Mouse (Mus musculus): Measurements from ENCODE around the gene Slc29a1. TPM values are rescaled to one million over a fixed set of nuclear protein-coding genes. Genes with fewer than 3 reads are reported as not detected.

Slc29a1 gene
- polyA plus RNA-seq, 1 experiment from 2014 or later = 84.7 TPM

GRCm38 (mm10) chr17:45598891-45599290, 515 bp downstream of the Slc29a1 start:
- H3K36me3 ChIP-seq (ENCODE audit: control insufficient read depth, insufficient read depth, low read length) = no peaks in the 10 kb centered on the region
- H3K27me3 ChIP-seq (ENCODE audit: control insufficient read depth, insufficient read depth, low read length) = no peaks in the 10 kb centered on the region
- H3K9me3 ChIP-seq (ENCODE audit: control insufficient read depth, low read length) = no peaks in the 10 kb centered on the region
- peak overlapping the region; percentile 80 for H3K4me2 ChIP-seq (ENCODE audit: low read length)
- peak overlapping the region; percentile 69; the same call in 1 of the 2 replicates for H3K9ac ChIP-seq (ENCODE audit: low read length)
- H3K4me1 ChIP-seq (ENCODE audit: control insufficient read depth in 2 of 2, insufficient read depth in 2 of 2, low read length in 2 of 2) = peaks cover 36 to 54% of the 10 kb centered on the region in 2 experiments
- 55% methylated on average over 3 of the region's 3 CpGs for WGBS
- no peak for ATAC-seq (ENCODE audit: insufficient number of reproducible peaks, insufficient read depth, low FRiP score, low read depth)
- peak overlapping the region in 1 of 2 experiments; percentile 44; a peak in 2 of 4 replicates for H3K4me3 ChIP-seq (ENCODE audit: control insufficient read depth in 1 of 2, insufficient read depth in 1 of 2, low read depth in 1 of 2, low read length in 2 of 2)
- no peak overlapping the region for H3K27ac ChIP-seq (replicated peaks in 1 of 2; ENCODE audit: control insufficient read depth in 1 of 2, insufficient read depth in 1 of 2, low read depth in 2 of 2, low read length in 2 of 2)

GRCm38 (mm10) chr17:45598376-45598775, 1.0 kb downstream of the Slc29a1 start:
- Histone ChIP-seq H3K27me3 (ENCODE audit: control insufficient read depth, insufficient read depth, low read length) (no peaks in the 10 kb centered on the region), H3K9me3 (ENCODE audit: control insufficient read depth, low read length) (no peaks in the 10 kb centered on the region), H3K36me3 (ENCODE audit: control insufficient read depth, insufficient read depth, low read length) (no peaks in the 10 kb centered on the region), H3K27ac (replicated peaks in 1 of 2; ENCODE audit: control insufficient read depth in 1 of 2, insufficient read depth in 1 of 2, low read depth in 2 of 2, low read length in 2 of 2) (no peak overlapping the region), H3K9ac (ENCODE audit: low read length) (no peak overlapping the region), H3K4me3 (ENCODE audit: control insufficient read depth in 1 of 2, insufficient read depth in 1 of 2, low read depth in 1 of 2, low read length in 2 of 2) (no peak overlapping the region), H3K4me2 (ENCODE audit: low read length) (no peak overlapping the region), H3K4me1 (ENCODE audit: control insufficient read depth in 2 of 2, insufficient read depth in 2 of 2, low read length in 2 of 2) (peaks cover 40 to 58% of the 10 kb centered on the region in 2 experiments)
- no peak for ATAC-seq (ENCODE audit: insufficient number of reproducible peaks, insufficient read depth, low FRiP score, low read depth)
- WGBS = 95% methylated on average over 2 of the region's 2 CpGs

GRCm38 (mm10) chr17:45597787-45598186, 1.6 kb downstream of the Slc29a1 start:
- no peak overlapping the region for H3K4me2 ChIP-seq (ENCODE audit: low read length)
- no peaks in the 10 kb centered on the region for H3K36me3 ChIP-seq (ENCODE audit: control insufficient read depth, insufficient read depth, low read length)
- ATAC-seq (ENCODE audit: insufficient number of reproducible peaks, insufficient read depth, low FRiP score, low read depth) = no peak
- H3K27ac ChIP-seq (replicated peaks in 1 of 2; ENCODE audit: control insufficient read depth in 1 of 2, insufficient read depth in 1 of 2, low read depth in 2 of 2, low read length in 2 of 2) = no peak overlapping the region
- WGBS = 53% methylated on average over 3 of the region's 3 CpGs
- no peaks in the 10 kb centered on the region for H3K27me3 ChIP-seq (ENCODE audit: control insufficient read depth, insufficient read depth, low read length)
- H3K9me3 ChIP-seq (ENCODE audit: control insufficient read depth, low read length) = no peaks in the 10 kb centered on the region
- no peak overlapping the region for H3K4me3 ChIP-seq (ENCODE audit: control insufficient read depth in 1 of 2, insufficient read depth in 1 of 2, low read depth in 1 of 2, low read length in 2 of 2)
- no peak overlapping the region for H3K9ac ChIP-seq (ENCODE audit: low read length)
- H3K4me1 ChIP-seq (ENCODE audit: control insufficient read depth in 2 of 2, insufficient read depth in 2 of 2, low read length in 2 of 2) = peaks cover 46 to 64% of the 10 kb centered on the region in 2 experiments

GRCm38 (mm10) chr17:45596631-45597396, 2.6 kb downstream of the Slc29a1 start:
- no peaks in the 10 kb centered on the region for H3K27me3 ChIP-seq (ENCODE audit: control insufficient read depth, insufficient read depth, low read length)
- no peak overlapping the region for H3K4me3 ChIP-seq (ENCODE audit: control insufficient read depth in 1 of 2, insufficient read depth in 1 of 2, low read depth in 1 of 2, low read length in 2 of 2)
- no peaks in the 10 kb centered on the region for H3K36me3 ChIP-seq (ENCODE audit: control insufficient read depth, insufficient read depth, low read length)
- peaks cover 52 to 68% of the 10 kb centered on the region in 2 experiments for H3K4me1 ChIP-seq (ENCODE audit: control insufficient read depth in 2 of 2, insufficient read depth in 2 of 2, low read length in 2 of 2)
- H3K4me2 ChIP-seq (ENCODE audit: low read length) = 0 out of 2 replicates have a peak overlapping the region, but pooled peaks have one; percentile 11
- peak overlapping the region; percentile 9 to 69; a peak in 3 of 4 replicates for H3K27ac ChIP-seq (replicated peaks in 1 of 2; ENCODE audit: control insufficient read depth in 1 of 2, insufficient read depth in 1 of 2, low read depth in 2 of 2, low read length in 2 of 2)
- 32% methylated on average over 11 of the region's 11 CpGs for WGBS
- no peak overlapping the region; the same call in 1 of the 2 replicates for H3K9ac ChIP-seq (ENCODE audit: low read length)
- no peaks in the 10 kb centered on the region for H3K9me3 ChIP-seq (ENCODE audit: control insufficient read depth, low read length)
- ATAC-seq (ENCODE audit: insufficient number of reproducible peaks, insufficient read depth, low FRiP score, low read depth) = peak; percentile 34; the same call in 1 of the 2 replicates

GRCm38 (mm10) chr17:45595736-45596390, 3.5 kb downstream of the Slc29a1 start:
- 13% methylated on average over 23 of the region's 23 CpGs for WGBS
- Histone ChIP-seq H3K9ac (ENCODE audit: low read length) (peak overlapping the region; percentile 82), H3K4me2 (ENCODE audit: low read length) (peak overlapping the region; percentile 99), H3K27ac (replicated peaks in 1 of 2; ENCODE audit: control insufficient read depth in 1 of 2, insufficient read depth in 1 of 2, low read depth in 2 of 2, low read length in 2 of 2) (peak overlapping the region; percentile 3 to 69; a peak in 2 of 4 replicates), H3K27me3 (ENCODE audit: control insufficient read depth, insufficient read depth, low read length) (no peaks in the 10 kb centered on the region), H3K36me3 (ENCODE audit: control insufficient read depth, insufficient read depth, low read length) (no peaks in the 10 kb centered on the region), H3K4me3 (ENCODE audit: control insufficient read depth in 1 of 2, insufficient read depth in 1 of 2, low read depth in 1 of 2, low read length in 2 of 2) (peak overlapping the region; percentile 68), H3K4me1 (ENCODE audit: control insufficient read depth in 2 of 2, insufficient read depth in 2 of 2, low read length in 2 of 2) (peaks cover 48 to 65% of the 10 kb centered on the region in 2 experiments), H3K9me3 (ENCODE audit: control insufficient read depth, low read length) (no peaks in the 10 kb centered on the region)
- peak; percentile 0; the same call in 1 of the 2 replicates for ATAC-seq (ENCODE audit: insufficient number of reproducible peaks, insufficient read depth, low FRiP score, low read depth)

- Histone ChIP-seq H3K4me3 (ENCODE audit: control insufficient read depth in 1 of 2, insufficient read depth in 1 of 2, low read depth in 1 of 2, low read length in 2 of 2) (peak overlapping the region; percentile 68), H3K36me3 (ENCODE audit: control insufficient read depth, insufficient read depth, low read length) (peaks cover 2% of the 10 kb centered on the region; the same call in 1 of the 2 replicates), H3K9me3 (ENCODE audit: control insufficient read depth, low read length) (no peaks in the 10 kb centered on the region), H3K27ac (replicated peaks in 1 of 2; ENCODE audit: control insufficient read depth in 1 of 2, insufficient read depth in 1 of 2, low read depth in 2 of 2, low read length in 2 of 2) (peak overlapping the region; percentile 3 to 69; a peak in 2 of 4 replicates), H3K27me3 (ENCODE audit: control insufficient read depth, insufficient read depth, low read length) (no peaks in the 10 kb centered on the region), H3K4me2 (ENCODE audit: low read length) (peak overlapping the region; percentile 99), H3K4me1 (ENCODE audit: control insufficient read depth in 2 of 2, insufficient read depth in 2 of 2, low read length in 2 of 2) (peaks cover 48 to 65% of the 10 kb centered on the region in 2 experiments), H3K9ac (ENCODE audit: low read length) (peak overlapping the region; percentile 82)
- ATAC-seq (ENCODE audit: insufficient number of reproducible peaks, insufficient read depth, low FRiP score, low read depth) = peak; percentile 68
- WGBS = 1% methylated on average over 57 of the region's 58 CpGs
Observed at GRCm38 (mm10) chr17:45594881-45595735, 4.3 kb downstream of the Slc29a1 start.

GRCm38 (mm10) chr17:45594195-45594594, 5.2 kb downstream of the Slc29a1 start:
- Histone ChIP-seq H3K4me2 (ENCODE audit: low read length) (peak overlapping the region; percentile 99), H3K27ac (replicated peaks in 1 of 2; ENCODE audit: control insufficient read depth in 1 of 2, insufficient read depth in 1 of 2, low read depth in 2 of 2, low read length in 2 of 2) (no peak overlapping the region), H3K9ac (ENCODE audit: low read length) (peak overlapping the region; percentile 82; the same call in 1 of the 2 replicates), H3K27me3 (ENCODE audit: control insufficient read depth, insufficient read depth, low read length) (no peaks in the 10 kb centered on the region), H3K36me3 (ENCODE audit: control insufficient read depth, insufficient read depth, low read length) (peaks cover 11% of the 10 kb centered on the region), H3K9me3 (ENCODE audit: control insufficient read depth, low read length) (no peaks in the 10 kb centered on the region), H3K4me3 (ENCODE audit: control insufficient read depth in 1 of 2, insufficient read depth in 1 of 2, low read depth in 1 of 2, low read length in 2 of 2) (peak overlapping the region; percentile 68), H3K4me1 (ENCODE audit: control insufficient read depth in 2 of 2, insufficient read depth in 2 of 2, low read length in 2 of 2) (peaks cover 47 to 59% of the 10 kb centered on the region in 2 experiments)
- ATAC-seq (ENCODE audit: insufficient number of reproducible peaks, insufficient read depth, low FRiP score, low read depth) = no peak
- WGBS = 47% methylated on average over 8 of the region's 8 CpGs
